Mouse (Mus musculus) embryo, embryonic 11 days (tissue): ENCODE measurements around the gene Gm49368.
A peak's percentile ranks its signal among the peaks of the same experiment; 100 is the strongest.
"Not testable (repeated sequence)": the region's sequence is repeated elsewhere in the genome, so short reads cannot be mapped to it uniquely, and the experiment has no call there.

Source experiments
- DNase-seq: peaks from one replicate; pipeline ENCODE4 v3.0.0-alpha.2; 2015

The Gm49368 gene

DNA sequence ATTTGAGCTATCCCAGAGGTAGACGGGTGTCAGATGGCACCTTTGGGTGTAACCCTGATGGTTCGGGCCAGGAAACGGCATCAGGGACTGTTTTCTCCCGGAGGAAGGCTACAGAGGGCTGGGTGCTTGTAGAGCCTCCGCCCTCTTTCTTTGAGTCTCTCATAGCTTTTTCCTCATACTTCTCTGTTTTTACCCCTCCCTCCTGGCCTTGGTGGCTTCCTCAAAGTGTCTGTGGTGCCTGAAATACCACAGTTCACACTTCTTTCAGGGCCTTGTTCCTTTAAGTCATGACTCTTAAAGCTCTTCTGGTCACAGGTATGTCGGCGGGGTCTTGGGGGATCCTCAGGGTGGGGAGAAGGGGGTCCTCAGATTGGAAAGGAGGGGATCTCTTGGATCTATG lies at the start of gene Gm49368, which contains the start of gene Itgam:
Gene Gm49368 (plus strand): TSS at position 228 of the 400 bp plus-strand sequence.
Gene Itgam (plus strand): TSS at position 185 of the 400 bp plus-strand sequence.
- no peak for DNase-seq

DNA sequence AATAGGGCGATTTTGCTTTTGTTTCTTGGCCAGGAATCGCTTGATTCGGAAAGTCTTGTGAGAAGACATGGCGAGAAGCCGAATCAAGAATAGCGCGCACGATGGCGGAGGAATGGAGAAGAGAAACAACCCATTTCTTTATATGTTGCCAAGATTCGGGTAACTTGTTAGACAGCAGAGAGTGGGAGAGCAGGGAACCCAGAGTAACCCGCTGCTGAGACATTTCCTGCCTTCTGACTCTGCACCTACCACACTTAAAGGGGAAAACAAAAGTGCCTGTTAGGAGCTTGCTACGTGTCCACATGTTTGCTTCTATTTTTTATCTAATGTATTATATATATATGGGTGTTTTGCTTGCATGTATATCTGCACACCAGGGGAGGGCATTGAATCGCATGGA lies 49.4 kb upstream of the Gm49368 start:
- no peak for DNase-seq

DNA sequence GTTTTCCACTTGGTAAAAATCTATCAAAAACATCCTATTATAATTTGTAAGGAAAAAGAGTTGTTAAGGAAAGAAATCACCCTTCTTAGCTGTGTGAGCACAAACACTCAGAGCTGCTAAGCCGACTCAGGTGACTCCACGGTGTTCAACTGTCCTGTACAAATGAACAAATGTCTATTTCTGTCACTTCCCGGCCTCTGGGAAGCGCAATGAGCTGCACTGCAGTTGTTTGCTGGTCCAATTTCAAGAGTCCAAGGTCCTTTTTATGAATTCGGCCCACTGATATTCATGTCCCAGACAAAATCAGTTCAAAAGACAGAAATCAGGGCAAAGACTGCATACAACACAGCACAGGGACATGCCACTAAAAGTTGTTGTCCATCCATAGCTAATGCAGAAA lies 46.3 kb upstream of the Gm49368 start:
- DNase-seq, result not testable (repeated sequence)

GRCm38 (mm10) chr7:128016650-128017049 lies 45.8 kb upstream of the Gm49368 start:
- DNase-seq, result no peak

DNA sequence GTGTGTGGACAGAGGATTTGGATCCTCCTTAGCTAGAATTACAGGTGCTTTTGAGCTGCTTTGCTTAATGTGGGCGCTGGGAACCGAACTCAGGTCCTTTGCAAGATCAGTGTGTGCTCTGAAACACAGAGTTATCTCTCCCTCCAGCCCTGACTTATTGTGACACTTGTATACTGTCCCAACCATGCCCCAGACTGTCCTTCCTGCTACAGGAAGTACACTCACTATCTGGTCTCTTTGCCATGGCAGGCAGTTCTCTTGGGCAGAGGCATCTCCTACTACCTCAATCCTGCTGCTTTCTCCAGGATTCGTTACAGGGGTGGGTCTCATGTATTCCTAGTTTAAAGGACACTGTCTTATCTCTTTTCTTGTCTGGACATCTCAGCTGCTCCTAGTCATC lies 44.2 kb upstream of the Gm49368 start:
- DNase-seq, result no peak

DNA sequence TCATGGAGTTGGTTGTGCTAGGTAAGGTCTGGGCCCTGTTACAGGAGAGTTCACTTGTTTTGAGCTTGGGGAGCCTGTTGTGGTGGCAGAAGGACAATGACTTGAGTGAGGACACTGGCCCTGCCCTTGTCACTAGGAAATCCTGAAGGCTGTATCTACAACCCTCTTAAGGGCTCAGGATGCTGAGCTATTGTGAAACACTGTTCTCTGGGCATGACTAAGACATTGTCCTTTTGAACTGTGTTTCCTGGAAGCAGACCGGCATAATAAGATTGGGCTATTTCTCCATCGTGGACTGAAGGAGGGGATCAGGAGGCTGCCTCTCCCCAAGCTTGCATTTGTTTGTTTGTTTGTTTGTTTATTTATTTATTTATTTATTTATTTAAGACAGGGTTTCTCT lies 43.3 kb upstream of the Gm49368 start:
- no peak for DNase-seq

GRCm38 (mm10) chr7:128022974-128023373 lies 39.5 kb upstream of the Gm49368 start:
- peak; percentile 26 for DNase-seq

- DNase-seq, result no peak
Measured at GRCm38 (mm10) chr7:128023565-128023964, 38.9 kb upstream of the Gm49368 start.

- DNase-seq, result no peak
Measured at GRCm38 (mm10) chr7:128024364-128024763, 38.1 kb upstream of the Gm49368 start.

- no peak for DNase-seq
Measured at GRCm38 (mm10) chr7:128024932-128025331, 37.6 kb upstream of the Gm49368 start.

GRCm38 (mm10) chr7:128025381-128025780 lies 37.1 kb upstream of the Gm49368 start:
- DNase-seq, result no peak

GRCm38 (mm10) chr7:128031403-128031976 lies 31.0 kb upstream of the Gm49368 start:
- DNase-seq, result peak; percentile 61

DNA sequence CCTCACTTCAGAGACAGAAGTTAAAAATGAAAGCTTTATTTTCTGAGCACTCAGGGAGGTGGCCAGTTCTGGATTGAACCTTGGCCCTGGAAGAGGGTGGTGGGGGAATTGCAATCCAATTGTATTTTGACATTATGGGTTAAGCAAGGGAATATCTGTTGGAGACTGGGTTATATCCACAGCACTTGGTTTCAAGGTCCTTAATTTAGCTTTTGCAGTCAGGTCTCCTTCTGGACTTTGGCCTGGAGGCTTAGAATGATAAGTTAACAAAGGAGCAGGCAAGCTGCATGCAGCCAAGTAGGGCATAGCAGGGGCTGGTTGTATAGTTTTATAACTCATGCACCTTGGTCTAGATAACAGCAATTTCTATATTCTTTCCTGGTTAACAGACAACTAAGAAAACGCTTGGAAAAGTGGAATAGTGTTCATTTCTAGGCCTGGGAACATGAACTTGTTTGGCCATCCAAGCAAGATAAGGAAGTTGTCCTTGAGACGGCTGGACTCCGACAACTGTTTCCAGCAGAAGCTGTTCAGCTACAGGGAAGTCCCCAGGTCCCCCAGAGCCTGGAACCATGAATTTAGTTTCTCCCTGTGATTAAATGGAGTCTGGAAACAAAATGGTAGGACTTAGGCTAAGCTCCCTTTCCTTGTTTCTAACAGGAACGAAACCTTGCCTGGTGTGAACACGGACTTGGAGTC lies 30.0 kb upstream of the Gm49368 start:
- no peak for DNase-seq

- no peak for DNase-seq
Measured at GRCm38 (mm10) chr7:128032989-128033293, 29.5 kb upstream of the Gm49368 start.

DNA sequence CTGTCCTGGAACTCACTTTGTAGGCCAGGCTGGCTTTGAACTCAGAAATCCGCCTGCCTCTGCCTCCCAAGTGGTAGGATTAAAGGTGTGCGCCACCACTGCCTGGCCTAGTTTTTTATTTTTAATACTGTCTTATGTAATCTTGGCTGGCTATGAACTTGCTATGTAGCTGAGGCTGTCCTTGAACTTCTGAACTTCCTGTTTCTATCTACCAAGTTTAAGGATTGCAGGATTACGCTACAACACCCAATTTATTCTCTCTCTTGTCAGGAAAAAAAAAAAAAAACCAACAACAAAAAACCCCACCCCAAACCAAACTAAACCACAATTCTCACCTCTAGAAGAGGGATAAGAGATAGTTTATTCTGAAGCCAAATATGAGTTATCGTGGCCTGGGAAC lies 28.9 kb upstream of the Gm49368 start:
- no peak for DNase-seq

DNA sequence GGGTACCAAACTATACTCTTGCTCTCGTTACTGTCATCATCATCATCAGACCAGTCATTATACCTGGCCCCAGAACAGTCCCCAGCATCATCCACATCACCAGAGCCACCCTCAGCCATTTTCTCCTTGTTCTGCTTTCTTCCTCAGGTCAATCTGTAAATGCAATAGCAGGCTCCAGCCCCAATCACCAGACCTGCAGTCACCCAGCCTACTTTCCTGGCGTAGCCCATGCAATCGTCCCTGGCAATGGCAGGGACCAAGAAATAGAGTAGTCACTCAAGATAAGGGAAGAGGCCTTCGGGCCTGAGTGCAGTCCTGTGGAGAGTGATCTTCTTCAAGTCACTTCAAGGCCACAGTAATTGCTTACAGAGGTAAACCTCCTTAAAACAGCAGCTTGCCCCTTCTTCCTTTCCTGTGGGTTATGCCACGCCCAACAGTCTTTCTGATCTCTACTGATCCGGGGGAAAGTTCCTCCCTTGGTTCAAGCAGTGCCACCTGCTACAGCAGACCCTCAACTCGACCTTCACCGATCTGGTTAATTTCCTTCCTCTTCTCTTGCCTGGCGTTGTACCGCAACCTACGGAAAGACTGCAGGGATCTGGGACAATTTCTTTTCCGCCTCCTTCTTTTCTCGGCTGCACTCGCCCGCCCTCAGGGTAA lies 20.2 kb upstream of the Gm49368 start:
- not testable (repeated sequence) for DNase-seq

DNA sequence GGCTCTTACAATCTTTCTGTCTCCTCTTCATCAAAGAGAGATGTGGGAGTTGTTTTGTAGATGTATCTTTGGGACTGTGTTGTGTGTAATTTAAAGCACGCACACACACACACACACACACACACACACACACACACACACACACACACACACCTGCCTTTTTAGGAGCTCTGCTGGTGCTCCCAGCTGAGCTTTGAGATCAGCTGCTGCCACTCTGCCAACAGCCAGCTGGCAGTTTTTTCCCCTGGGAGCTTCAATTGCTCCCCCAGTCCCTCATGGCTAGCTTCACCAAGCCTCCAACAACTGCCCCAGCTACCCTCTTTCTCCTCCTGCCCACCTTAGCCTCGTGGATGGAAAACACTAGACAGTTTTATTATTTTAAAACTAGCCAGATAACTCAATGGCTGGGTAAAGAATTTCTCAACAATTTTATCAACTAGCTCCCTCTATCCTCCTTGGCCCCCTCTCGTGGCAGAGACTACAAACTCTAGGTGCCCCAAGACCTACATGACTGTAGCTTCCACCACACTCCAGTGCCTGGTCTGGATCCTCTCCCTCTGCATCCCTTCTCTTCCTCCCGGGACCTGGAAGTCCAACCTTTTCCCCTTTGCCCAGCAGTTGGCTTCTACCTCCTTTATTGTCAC lies 18.2 kb upstream of the Gm49368 start:
- no peak for DNase-seq

DNA sequence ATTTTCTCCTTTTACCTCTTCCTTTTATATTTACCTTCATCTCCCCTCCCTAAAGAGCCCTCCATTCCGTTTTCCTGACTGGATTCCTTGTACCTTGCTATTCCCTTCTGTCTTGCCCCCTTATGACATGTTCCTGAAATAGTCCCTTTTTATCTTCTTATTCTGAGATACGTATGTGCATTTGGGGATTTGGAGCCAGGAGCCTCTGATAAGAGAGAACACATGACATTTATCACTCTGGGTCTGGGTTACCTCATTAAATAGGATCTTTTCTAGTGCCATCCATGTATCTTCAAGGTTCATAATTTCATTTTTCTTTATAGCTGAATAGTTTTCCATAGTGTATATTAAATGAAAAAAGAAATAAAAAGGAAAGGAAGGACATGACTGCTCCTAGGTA lies 16.8 kb upstream of the Gm49368 start:
- no peak for DNase-seq

- no peak for DNase-seq
Measured at GRCm38 (mm10) chr7:128048819-128049218, 13.7 kb upstream of the Gm49368 start.

- no peak for DNase-seq
Measured at GRCm38 (mm10) chr7:128049254-128049653, 13.2 kb upstream of the Gm49368 start.

- no peak for DNase-seq
Measured at GRCm38 (mm10) chr7:128050739-128051138, 11.7 kb upstream of the Gm49368 start.

- no peak for DNase-seq
Measured at GRCm38 (mm10) chr7:128053061-128053460, 9.4 kb upstream of the Gm49368 start.

- no peak for DNase-seq
Measured at GRCm38 (mm10) chr7:128056917-128057444, 5.5 kb upstream of the Gm49368 start.

DNA sequence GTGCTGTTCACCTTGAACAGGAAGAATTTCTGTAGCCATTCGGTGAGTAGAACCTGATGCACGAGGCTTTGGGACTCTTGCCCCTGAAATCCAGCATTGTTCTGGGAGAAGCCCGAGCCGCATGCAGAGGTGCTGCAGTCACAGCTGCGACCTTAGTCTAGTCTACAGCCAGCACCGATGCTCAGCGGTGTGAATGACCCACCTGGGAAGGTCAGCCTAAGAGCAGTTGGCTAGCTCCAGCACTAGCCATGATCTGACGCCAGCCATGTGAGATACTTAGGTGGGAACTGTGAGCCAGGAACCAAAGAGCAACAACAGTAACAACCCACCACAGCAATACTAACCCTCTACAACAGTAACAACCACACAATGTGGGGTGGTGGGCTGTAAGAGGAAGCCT lies 4.6 kb upstream of the Gm49368 start:
- DNase-seq, result no peak
